Mouse (Mus musculus): ENCODE data around the gene Coil. TPM values are rescaled to one million over a fixed set of nuclear protein-coding genes. Genes with fewer than 3 reads are reported as not detected.

Coil gene
- polyA plus RNA-seq, 1 experiment from 2014 or later = 21.3 TPM

GRCm38 (mm10) chr11:88941489-88941888 is 28.6 kb upstream of the Coil start:
- Histone ChIP-seq H3K9me3 (ENCODE audit: control insufficient read depth, low read length) (no peaks in the 10 kb centered on the region), H3K4me2 (ENCODE audit: low read depth) (no peak overlapping the region), H3K9ac (ENCODE audit: low read length) (no peak overlapping the region), H3K27me3 (ENCODE audit: control insufficient read depth, insufficient read depth, low read length) (no peaks in the 10 kb centered on the region), H3K4me3 (ENCODE audit: low read depth, low read length) (no peak overlapping the region), H3K36me3 (ENCODE audit: control insufficient read depth, insufficient read depth, low read length) (no peaks in the 10 kb centered on the region; the same call in none of the 2 replicates), H3K27ac (ENCODE audit: low read depth, low read length) (no peak overlapping the region), H3K4me1 (ENCODE audit: control insufficient read depth, insufficient read depth, low read length) (no peaks in the 10 kb centered on the region)
- 81% methylated on average over 12 of the region's 12 CpGs for WGBS
- DNase-seq (ENCODE audit: low spot score) = no peak
- no peak for ATAC-seq (ENCODE audit: insufficient read depth, low FRiP score, low TSS enrichment)

DNA sequence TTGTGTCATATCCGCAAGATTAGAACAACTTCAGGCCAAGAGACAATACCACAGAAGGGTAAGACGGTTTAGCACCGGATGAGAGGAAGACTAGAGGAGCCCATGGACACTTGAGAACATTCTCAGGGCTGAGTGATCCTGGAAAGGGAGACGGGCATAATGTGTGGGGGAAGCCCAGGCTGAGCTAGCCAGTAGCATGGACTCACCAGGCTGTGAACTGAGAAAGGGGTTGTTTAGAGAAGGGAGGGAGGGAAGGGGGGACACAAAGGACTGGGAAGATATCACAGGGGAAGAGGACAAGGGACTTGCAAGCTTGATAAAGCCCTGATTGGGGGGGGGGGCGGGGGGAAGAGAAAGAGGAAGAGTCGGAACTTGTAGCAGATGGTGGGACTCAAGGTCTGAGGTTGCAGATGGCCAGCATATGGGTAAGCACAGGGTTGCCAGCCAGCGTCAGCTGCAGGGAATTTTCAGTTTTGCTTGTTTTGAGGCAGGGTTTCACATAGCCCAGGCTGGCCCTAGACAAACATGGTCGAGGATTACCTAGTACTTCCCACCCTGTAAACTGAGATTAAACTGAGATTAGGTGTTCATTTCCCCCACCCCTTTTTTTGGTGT is 24.0 kb upstream of the Coil start:
- H3K27me3 ChIP-seq (ENCODE audit: control insufficient read depth, insufficient read depth, low read length) = no peaks in the 10 kb centered on the region
- H3K36me3 ChIP-seq (ENCODE audit: control insufficient read depth, insufficient read depth, low read length) = peaks cover 2% of the 10 kb centered on the region
- H3K4me3 ChIP-seq (ENCODE audit: low read depth, low read length) = no peak overlapping the region
- no peak overlapping the region for H3K4me2 ChIP-seq (ENCODE audit: low read depth)
- DNase-seq (ENCODE audit: low spot score) (no peak), ATAC-seq (ENCODE audit: insufficient read depth, low FRiP score, low TSS enrichment) (no peak)
- 82% methylated on average over 8 of the region's 8 CpGs for WGBS
- no peak overlapping the region for H3K27ac ChIP-seq (ENCODE audit: low read depth, low read length)
- no peaks in the 10 kb centered on the region for H3K4me1 ChIP-seq (ENCODE audit: control insufficient read depth, insufficient read depth, low read length)
- H3K9ac ChIP-seq (ENCODE audit: low read length) = no peak overlapping the region
- H3K9me3 ChIP-seq (ENCODE audit: control insufficient read depth, low read length) = no peaks in the 10 kb centered on the region

DNA sequence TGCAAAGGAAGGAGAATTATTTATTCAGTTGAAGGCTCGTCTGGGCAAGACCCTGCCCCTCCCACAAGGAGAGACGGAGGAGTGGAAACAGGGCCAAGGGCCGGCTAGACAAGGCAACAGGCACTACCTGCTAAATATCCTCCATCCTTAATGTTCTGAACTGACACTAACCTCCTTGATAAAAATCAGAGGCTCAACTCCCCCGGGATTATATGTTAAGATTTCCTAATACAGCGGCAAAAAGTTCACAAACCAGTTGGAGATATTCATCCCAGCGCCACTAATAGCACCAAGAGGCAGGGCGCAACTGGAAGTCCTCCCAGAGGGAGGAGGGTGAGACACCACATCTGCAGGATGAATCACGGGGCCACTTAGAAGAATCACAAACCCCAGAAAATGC is 21.2 kb upstream of the Coil start:
- H3K36me3 ChIP-seq (ENCODE audit: control insufficient read depth, insufficient read depth, low read length) = peaks cover 2% of the 10 kb centered on the region
- no peak overlapping the region for H3K4me2 ChIP-seq (ENCODE audit: low read depth)
- no peaks in the 10 kb centered on the region for H3K27me3 ChIP-seq (ENCODE audit: control insufficient read depth, insufficient read depth, low read length)
- 79% methylated on average over 8 of the region's 8 CpGs for WGBS
- no peaks in the 10 kb centered on the region for H3K4me1 ChIP-seq (ENCODE audit: control insufficient read depth, insufficient read depth, low read length)
- H3K4me3 ChIP-seq (ENCODE audit: low read depth, low read length) = no peak overlapping the region
- H3K9me3 ChIP-seq (ENCODE audit: control insufficient read depth, low read length) = no peaks in the 10 kb centered on the region
- no peak for DNase-seq (ENCODE audit: low spot score)
- H3K9ac ChIP-seq (ENCODE audit: low read length) = no peak overlapping the region
- H3K27ac ChIP-seq (ENCODE audit: low read depth, low read length) = no peak overlapping the region
- ATAC-seq (ENCODE audit: insufficient read depth, low FRiP score, low TSS enrichment) = no peak

DNA sequence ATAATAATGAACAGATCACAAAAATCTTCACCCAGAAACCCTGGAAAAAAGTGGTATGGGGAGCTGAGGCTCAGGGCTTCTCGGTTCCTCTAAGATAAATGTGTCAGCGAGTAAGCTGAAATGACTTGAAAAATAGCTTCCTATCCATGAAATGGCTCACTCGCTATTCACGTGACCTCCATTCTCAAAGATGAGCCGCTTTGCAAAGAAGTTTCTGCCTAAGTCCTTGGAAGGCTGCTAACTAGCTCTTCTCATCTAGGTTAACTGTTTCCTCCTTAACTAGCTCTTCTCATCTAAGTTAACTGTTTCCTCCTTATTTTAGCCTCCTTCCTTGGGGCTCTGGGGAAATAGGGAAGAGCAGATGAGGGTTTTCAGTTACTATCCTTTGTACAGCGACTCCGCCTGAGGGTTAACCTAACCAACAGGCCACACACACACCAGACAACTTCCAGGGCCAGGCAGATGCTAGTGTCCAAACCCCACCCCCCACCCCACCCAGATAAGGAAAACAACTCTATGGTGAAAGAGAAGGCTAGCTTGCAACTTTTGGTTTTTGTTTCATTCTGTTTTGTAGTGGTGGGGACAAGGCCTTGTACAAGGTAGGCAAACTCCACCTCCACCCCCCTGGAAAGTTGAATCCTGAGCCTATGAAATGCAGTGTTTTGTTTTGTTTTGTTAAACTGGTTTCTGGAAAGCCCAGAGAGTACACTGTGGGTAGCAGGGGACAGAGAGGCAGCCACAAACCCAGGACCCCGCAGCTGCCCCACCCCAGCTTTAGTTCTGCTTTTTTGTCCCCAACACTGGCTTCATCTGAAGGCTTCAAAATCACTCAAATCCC is 20.0 kb upstream of the Coil start:
- WGBS = 90% methylated on average over 8 of the region's 8 CpGs
- Histone ChIP-seq H3K36me3 (ENCODE audit: control insufficient read depth, insufficient read depth, low read length) (peaks cover 2% of the 10 kb centered on the region), H3K9me3 (ENCODE audit: control insufficient read depth, low read length) (no peaks in the 10 kb centered on the region), H3K27me3 (ENCODE audit: control insufficient read depth, insufficient read depth, low read length) (no peaks in the 10 kb centered on the region), H3K4me2 (ENCODE audit: low read depth) (no peak overlapping the region), H3K27ac (ENCODE audit: low read depth, low read length) (no peak overlapping the region), H3K4me3 (ENCODE audit: low read depth, low read length) (no peak overlapping the region), H3K4me1 (ENCODE audit: control insufficient read depth, insufficient read depth, low read length) (no peaks in the 10 kb centered on the region), H3K9ac (ENCODE audit: low read length) (no peak overlapping the region)
- ATAC-seq (ENCODE audit: insufficient read depth, low FRiP score, low TSS enrichment) (no peak), DNase-seq (ENCODE audit: low spot score) (no peak)

DNA sequence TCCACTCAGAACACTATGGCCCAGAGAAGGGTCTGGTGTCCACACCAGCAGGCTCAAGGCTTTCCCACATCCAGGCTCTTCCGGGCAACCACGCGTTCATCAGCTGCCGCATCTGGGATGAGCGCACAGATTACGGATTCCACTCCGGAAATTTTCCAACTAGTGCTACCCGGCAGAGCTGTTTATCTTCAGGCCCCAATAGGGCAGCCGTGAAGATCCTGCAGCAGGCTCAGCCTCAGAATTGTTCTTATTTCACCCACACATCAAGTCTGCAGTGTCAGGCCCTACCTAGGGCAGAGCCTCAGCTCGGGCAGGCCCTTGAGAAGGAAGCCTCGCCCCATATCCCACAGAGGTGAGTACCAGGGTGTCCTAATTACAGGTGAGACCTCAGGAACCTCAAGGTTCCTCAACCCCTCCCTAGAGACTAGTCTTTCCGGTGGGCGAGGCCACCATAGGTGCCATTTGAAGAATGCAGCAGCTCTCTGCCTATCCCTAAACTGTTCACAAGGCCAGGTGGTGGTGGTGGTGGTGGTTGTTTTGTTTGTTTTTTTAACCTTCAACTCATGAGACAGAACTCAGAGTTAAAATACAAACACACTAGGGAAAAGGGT is 19.3 kb upstream of the Coil start:
- DNase-seq (ENCODE audit: low spot score) = no peak
- Histone ChIP-seq H3K27me3 (ENCODE audit: control insufficient read depth, insufficient read depth, low read length) (no peaks in the 10 kb centered on the region), H3K36me3 (ENCODE audit: control insufficient read depth, insufficient read depth, low read length) (peaks cover 2% of the 10 kb centered on the region; the same call in 1 of the 2 replicates), H3K4me1 (ENCODE audit: control insufficient read depth, insufficient read depth, low read length) (no peaks in the 10 kb centered on the region), H3K4me3 (ENCODE audit: low read depth, low read length) (no peak overlapping the region), H3K27ac (ENCODE audit: low read depth, low read length) (no peak overlapping the region), H3K4me2 (ENCODE audit: low read depth) (no peak overlapping the region), H3K9me3 (ENCODE audit: control insufficient read depth, low read length) (no peaks in the 10 kb centered on the region), H3K9ac (ENCODE audit: low read length) (no peak overlapping the region)
- ATAC-seq (ENCODE audit: insufficient read depth, low FRiP score, low TSS enrichment) = no peak
- 93% methylated on average over 13 of the region's 13 CpGs for WGBS

DNA sequence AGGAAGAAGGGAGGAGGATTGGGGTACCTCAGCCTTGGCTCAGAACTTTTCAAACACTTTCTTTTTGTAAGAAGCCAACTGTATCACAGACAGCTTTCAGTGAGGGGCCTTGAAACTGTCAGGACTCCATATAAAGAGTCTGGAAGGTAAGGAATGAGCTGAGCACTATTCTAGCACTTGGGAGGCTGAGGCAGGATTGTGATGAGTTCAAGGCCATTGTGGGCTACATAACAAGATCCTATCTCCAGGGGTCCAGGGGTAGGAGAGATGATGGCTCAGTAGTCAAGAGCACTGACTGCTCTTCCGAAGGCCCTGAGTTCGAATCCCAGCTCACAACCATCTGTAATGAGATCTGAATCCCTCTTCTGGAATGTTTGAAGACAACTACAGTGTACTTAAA is 18.5 kb upstream of the Coil start:
- WGBS = 91% methylated on average over 2 of the region's 2 CpGs
- H3K36me3 ChIP-seq (ENCODE audit: control insufficient read depth, insufficient read depth, low read length) = peaks cover 2% of the 10 kb centered on the region; the same call in 1 of the 2 replicates
- no peak overlapping the region for H3K4me3 ChIP-seq (ENCODE audit: low read depth, low read length)
- no peak for ATAC-seq (ENCODE audit: insufficient read depth, low FRiP score, low TSS enrichment)
- no peaks in the 10 kb centered on the region for H3K27me3 ChIP-seq (ENCODE audit: control insufficient read depth, insufficient read depth, low read length)
- no peak overlapping the region for H3K4me2 ChIP-seq (ENCODE audit: low read depth)
- DNase-seq (ENCODE audit: low spot score) = no peak
- H3K27ac ChIP-seq (ENCODE audit: low read depth, low read length) = no peak overlapping the region
- H3K4me1 ChIP-seq (ENCODE audit: control insufficient read depth, insufficient read depth, low read length) = no peaks in the 10 kb centered on the region
- H3K9me3 ChIP-seq (ENCODE audit: control insufficient read depth, low read length) = no peaks in the 10 kb centered on the region
- H3K9ac ChIP-seq (ENCODE audit: low read length) = no peak overlapping the region

GRCm38 (mm10) chr11:88952117-88952516 is 17.9 kb upstream of the Coil start:
- DNase-seq (ENCODE audit: low spot score) (no peak), ATAC-seq (ENCODE audit: insufficient read depth, low FRiP score, low TSS enrichment) (no peak)
- no peak overlapping the region for H3K9ac ChIP-seq (ENCODE audit: low read length)
- peaks cover 2% of the 10 kb centered on the region; the same call in 1 of the 2 replicates for H3K36me3 ChIP-seq (ENCODE audit: control insufficient read depth, insufficient read depth, low read length)
- no peak overlapping the region for H3K27ac ChIP-seq (ENCODE audit: low read depth, low read length)
- H3K4me3 ChIP-seq (ENCODE audit: low read depth, low read length) = no peak overlapping the region
- no peaks in the 10 kb centered on the region for H3K4me1 ChIP-seq (ENCODE audit: control insufficient read depth, insufficient read depth, low read length)
- H3K27me3 ChIP-seq (ENCODE audit: control insufficient read depth, insufficient read depth, low read length) = no peaks in the 10 kb centered on the region
- WGBS = 89% methylated on average over 5 of the region's 5 CpGs
- H3K4me2 ChIP-seq (ENCODE audit: low read depth) = no peak overlapping the region
- H3K9me3 ChIP-seq (ENCODE audit: control insufficient read depth, low read length) = no peaks in the 10 kb centered on the region

GRCm38 (mm10) chr11:88953582-88953981 is 16.5 kb upstream of the Coil start:
- Histone ChIP-seq H3K36me3 (ENCODE audit: control insufficient read depth, insufficient read depth, low read length) (peaks cover 2% of the 10 kb centered on the region; the same call in 1 of the 2 replicates), H3K4me1 (ENCODE audit: control insufficient read depth, insufficient read depth, low read length) (no peaks in the 10 kb centered on the region), H3K4me3 (ENCODE audit: low read depth, low read length) (no peak overlapping the region), H3K9me3 (ENCODE audit: control insufficient read depth, low read length) (no peaks in the 10 kb centered on the region), H3K27me3 (ENCODE audit: control insufficient read depth, insufficient read depth, low read length) (no peaks in the 10 kb centered on the region), H3K27ac (ENCODE audit: low read depth, low read length) (no peak overlapping the region), H3K4me2 (ENCODE audit: low read depth) (no peak overlapping the region), H3K9ac (ENCODE audit: low read length) (no peak overlapping the region)
- DNase-seq (ENCODE audit: low spot score) = no peak
- whole genome bisulfite sequencing = 91% methylated on average over 3 of the region's 3 CpGs
- no peak for ATAC-seq (ENCODE audit: insufficient read depth, low FRiP score, low TSS enrichment)

Data from neural tube, embryonic 11.5 days (tissue).